8 mouse cellular contexts compared by ENCODE assay signal in genomic region chr8:105171116-105172002, GRCm38 (mm10). TPM values are rescaled to one million over a fixed set of nuclear protein-coding genes. Genes with fewer than 3 reads are reported as not detected.
DNase-seq lines count a peak whose midpoint lies in the region; ATAC-seq lines count a peak whose summit lies in the region.

No protein-coding gene starts in this region.

- H3K9me3 ChIP-seq in hindbrain, embryonic 16.5 days (ENCODE audit: control insufficient read depth, low read length) = no peaks in the 10 kb centered on the region

- H3K4me3 ChIP-seq in hindbrain, embryonic 16.5 days (ENCODE audit: low read length) = peak overlapping the region; percentile 96

- peak; percentile 53 for ATAC-seq in hindbrain, embryonic 16.5 days
- ATAC-seq in megakaryocyte progenitor cell, adult 5-6 weeks (replicated peaks; ENCODE audit: poor library complexity) = peak; percentile 40

- peaks cover 5% of the 10 kb centered on the region for H3K4me1 ChIP-seq in hindbrain, embryonic 16.5 days (ENCODE audit: control insufficient read depth, insufficient read depth, low read depth, low read length)

- peak overlapping the region; percentile 71 for H3K4me2 ChIP-seq in hindbrain, embryonic 16.5 days (ENCODE audit: low read length)

- intact Hi-C loops in left cerebral cortex, postnatal 14 days (cut with DNase I) = loop anchor here (5.0 kb wide), 1 partner anchor 36 kb away; no protein-coding TSS in a partner anchor

- peak overlapping the region; percentile 85 for H3K27ac ChIP-seq in hindbrain, embryonic 16.5 days (ENCODE audit: low read depth, low read length)

- peak; percentile 62 for DNase-seq in MN1 (ENCODE audit: low spot score)
- DNase-seq in cerebellum, adult 9-11 months = peak; percentile 49
- peak; percentile 54 for DNase-seq in gastrocnemius, adult 18-20 months (ENCODE audit: low spot score)
- DNase-seq in left cerebral cortex, postnatal 14 days (ENCODE audit: low spot score in 2 of 2) = peak; percentile 25 to 49
- peak; percentile 49 for DNase-seq in right cerebral cortex, postnatal 14 days
- DNase-seq in urinary bladder, postnatal 14 days (ENCODE audit: low spot score) = peak; percentile 70

- no peaks in the 10 kb centered on the region for H3K27me3 ChIP-seq in hindbrain, embryonic 16.5 days (replicated peaks; ENCODE audit: control insufficient read depth, insufficient read depth, low read length)

- H3K36me3 ChIP-seq in hindbrain, embryonic 16.5 days (ENCODE audit: control insufficient read depth, insufficient read depth, low read length) = no peaks in the 10 kb centered on the region

- peak overlapping the region; percentile 73 for H3K9ac ChIP-seq in hindbrain, embryonic 16.5 days (ENCODE audit: low read depth, low read length)

- under 1% methylated on average over 63 of the region's 92 CpGs for WGBS in hindbrain, embryonic 16.5 days

RNA-seq across cellular contexts. Expression of gene Cbfb, which starts 0.9 kb away (rescaled TPM):
- total RNA-seq in gastrocnemius, adult 18-20 months (2021) = 10 to 100 TPM; 80.3 to 88.8 TPM
- polyA plus RNA-seq in hindbrain, embryonic 16.5 days (2015; fragmentation: Nextera tagmentation; extraction: Ambion mirVana) = 28.6 and 29.0 TPM in 2 replicates
- total RNA-seq in left cerebral cortex, postnatal 14 days (2021) = 10 to 100 TPM; 20.7 to 23.1 TPM
- 146 and 152 TPM in 2 replicates for total RNA-seq in megakaryocyte progenitor cell, adult 5-6 weeks (2015)
- 157 and 178 TPM in 2 replicates for total RNA-seq in megakaryocyte progenitor cell, adult 5-6 weeks (2017)

RNA-seq across cellular contexts. Expression of gene Ces4a, which starts 39.8 kb away (rescaled TPM):
- not detected for total RNA-seq in gastrocnemius, adult 18-20 months (2021)
- polyA plus RNA-seq in hindbrain, embryonic 16.5 days (2015; fragmentation: Nextera tagmentation; extraction: Ambion mirVana) = not detected in 2 replicates
- not detected for total RNA-seq in left cerebral cortex, postnatal 14 days (2021)
- total RNA-seq in megakaryocyte progenitor cell, adult 5-6 weeks (2015) = not detected in 2 replicates
- total RNA-seq in megakaryocyte progenitor cell, adult 5-6 weeks (2017) = not detected in 2 replicates

RNA-seq across cellular contexts. Expression of gene D230025D16Rik, which starts 53.6 kb away (rescaled TPM):
- 10 to 100 TPM; 39.5 to 47.6 TPM for total RNA-seq in gastrocnemius, adult 18-20 months (2021)
- polyA plus RNA-seq in hindbrain, embryonic 16.5 days (2015; fragmentation: Nextera tagmentation; extraction: Ambion mirVana) = 27.9 and 31.7 TPM in 2 replicates
- total RNA-seq in left cerebral cortex, postnatal 14 days (2021) = 10 to 100 TPM; 31.7 to 32.1 TPM
- 20.8 and 31.3 TPM in 2 replicates for total RNA-seq in megakaryocyte progenitor cell, adult 5-6 weeks (2015)
- total RNA-seq in megakaryocyte progenitor cell, adult 5-6 weeks (2017) = 21.2 and 23.9 TPM in 2 replicates

Comparison
In these comparisons a context has a peak if more than half of its experiments do, and no peak if none do; other contexts are left out.
1. Peak in every context shown above with its lines: DNase-seq, ATAC-seq, H3K4me3 ChIP-seq and H3K27ac ChIP-seq.